Mouse (Mus musculus): Measurements from ENCODE around the gene Il3. TPM values are rescaled to one million over a fixed set of nuclear protein-coding genes. Genes with fewer than 3 reads are reported as not detected.
A peak's percentile ranks its signal among the peaks of the same experiment; 100 is the strongest.

Gene Il3
- polyA plus RNA-seq (2014; fragmentation: Nextera tagmentation; extraction: Ambion mirVana): not detected in 2 replicates

GRCm38 (mm10) chr11:54267177-54267576 is at the start of gene Il3:
Gene Il3 (minus strand): TSS chr11:54267277.
- ATAC-seq (ENCODE audit: low read depth): no peak
- WGBS: 78% methylated on average over 6 of the region's 6 CpGs
- Histone ChIP-seq H3K4me2 (ENCODE audit: low read depth, low read length) (no peak within 1 kb of the TSS), H3K27me3 (ENCODE audit: control insufficient read depth, insufficient read depth, low read length) (no peaks in the 10 kb centered on the region), H3K9me3 (ENCODE audit: control insufficient read depth, low read length) (no peaks in the 10 kb centered on the region), H3K9ac (replicated peaks; ENCODE audit: low read depth, low read length) (no peak within 1 kb of the TSS), H3K36me3 (ENCODE audit: control insufficient read depth, insufficient read depth, low read length) (no peaks in the 10 kb centered on the region), H3K4me1 (ENCODE audit: control insufficient read depth, insufficient read depth, low read length) (no peaks in the 10 kb centered on the region), H3K4me3 (ENCODE audit: low read depth, low read length) (no peak within 1 kb of the TSS), H3K27ac (ENCODE audit: low read depth, low read length) (no peak within 1 kb of the TSS)

- no peak for ATAC-seq (ENCODE audit: low read depth)
- H3K27ac ChIP-seq (ENCODE audit: low read depth, low read length): no peak overlapping the region
- no peaks in the 10 kb centered on the region for H3K9me3 ChIP-seq (ENCODE audit: control insufficient read depth, low read length)
- no peaks in the 10 kb centered on the region for H3K27me3 ChIP-seq (ENCODE audit: control insufficient read depth, insufficient read depth, low read length)
- WGBS: 88% methylated on average over 5 of the region's 5 CpGs
- peaks cover 3% of the 10 kb centered on the region; the same call in 1 of the 2 replicates for H3K36me3 ChIP-seq (ENCODE audit: control insufficient read depth, insufficient read depth, low read length)
- H3K4me2 ChIP-seq (ENCODE audit: low read depth, low read length): no peak overlapping the region
- H3K4me3 ChIP-seq (ENCODE audit: low read depth, low read length): no peak overlapping the region
- H3K4me1 ChIP-seq (ENCODE audit: control insufficient read depth, insufficient read depth, low read length): peaks cover 24% of the 10 kb centered on the region
- no peak overlapping the region for H3K9ac ChIP-seq (replicated peaks; ENCODE audit: low read depth, low read length)
Measured at GRCm38 (mm10) chr11:54315336-54315735, 48.3 kb upstream of the Il3 start.

- 8% methylated on average over 3 of the region's 3 CpGs for WGBS
- Histone ChIP-seq H3K36me3 (ENCODE audit: control insufficient read depth, insufficient read depth, low read length) (no peaks in the 10 kb centered on the region), H3K9me3 (ENCODE audit: control insufficient read depth, low read length) (no peaks in the 10 kb centered on the region), H3K27me3 (ENCODE audit: control insufficient read depth, insufficient read depth, low read length) (no peaks in the 10 kb centered on the region), H3K4me2 (ENCODE audit: low read depth, low read length) (no peak overlapping the region), H3K27ac (ENCODE audit: low read depth, low read length) (no peak overlapping the region; the same call in 1 of the 2 replicates), H3K4me1 (ENCODE audit: control insufficient read depth, insufficient read depth, low read length) (peaks cover 24% of the 10 kb centered on the region), H3K4me3 (ENCODE audit: low read depth, low read length) (no peak overlapping the region), H3K9ac (replicated peaks; ENCODE audit: low read depth, low read length) (no peak overlapping the region)
- no peak for ATAC-seq (ENCODE audit: low read depth)
Measured at GRCm38 (mm10) chr11:54314740-54315139, 47.7 kb upstream of the Il3 start.

- Histone ChIP-seq H3K4me1 (ENCODE audit: control insufficient read depth, insufficient read depth, low read length) (peaks cover 24% of the 10 kb centered on the region), H3K36me3 (ENCODE audit: control insufficient read depth, insufficient read depth, low read length) (no peaks in the 10 kb centered on the region), H3K27ac (ENCODE audit: low read depth, low read length) (no peak overlapping the region), H3K27me3 (ENCODE audit: control insufficient read depth, insufficient read depth, low read length) (no peaks in the 10 kb centered on the region), H3K9ac (replicated peaks; ENCODE audit: low read depth, low read length) (no peak overlapping the region), H3K4me2 (ENCODE audit: low read depth, low read length) (no peak overlapping the region), H3K4me3 (ENCODE audit: low read depth, low read length) (no peak overlapping the region), H3K9me3 (ENCODE audit: control insufficient read depth, low read length) (no peaks in the 10 kb centered on the region)
- 72% methylated on average over 7 of the region's 7 CpGs for WGBS
- ATAC-seq (ENCODE audit: low read depth): no peak
Measured at GRCm38 (mm10) chr11:54313391-54314360, 46.6 kb upstream of the Il3 start.

- ATAC-seq (ENCODE audit: low read depth): no peak
- H3K9me3 ChIP-seq (ENCODE audit: control insufficient read depth, low read length): no peaks in the 10 kb centered on the region
- H3K4me1 ChIP-seq (ENCODE audit: control insufficient read depth, insufficient read depth, low read length): peaks cover 24% of the 10 kb centered on the region
- no peak overlapping the region for H3K27ac ChIP-seq (ENCODE audit: low read depth, low read length)
- H3K27me3 ChIP-seq (ENCODE audit: control insufficient read depth, insufficient read depth, low read length): no peaks in the 10 kb centered on the region
- H3K9ac ChIP-seq (replicated peaks; ENCODE audit: low read depth, low read length): no peak overlapping the region
- H3K4me2 ChIP-seq (ENCODE audit: low read depth, low read length): no peak overlapping the region
- H3K4me3 ChIP-seq (ENCODE audit: low read depth, low read length): no peak overlapping the region
- 25% methylated on average over 1 of the region's 1 CpGs for WGBS
- H3K36me3 ChIP-seq (ENCODE audit: control insufficient read depth, insufficient read depth, low read length): no peaks in the 10 kb centered on the region
Measured at GRCm38 (mm10) chr11:54312603-54313002, 45.5 kb upstream of the Il3 start.

GRCm38 (mm10) chr11:54312021-54312420 is 44.9 kb upstream of the Il3 start:
- H3K27ac ChIP-seq (ENCODE audit: low read depth, low read length): no peak overlapping the region
- H3K4me3 ChIP-seq (ENCODE audit: low read depth, low read length): no peak overlapping the region
- no peaks in the 10 kb centered on the region for H3K9me3 ChIP-seq (ENCODE audit: control insufficient read depth, low read length)
- H3K4me2 ChIP-seq (ENCODE audit: low read depth, low read length): no peak overlapping the region
- no peak overlapping the region for H3K9ac ChIP-seq (replicated peaks; ENCODE audit: low read depth, low read length)
- H3K27me3 ChIP-seq (ENCODE audit: control insufficient read depth, insufficient read depth, low read length): no peaks in the 10 kb centered on the region
- H3K36me3 ChIP-seq (ENCODE audit: control insufficient read depth, insufficient read depth, low read length): no peaks in the 10 kb centered on the region
- peaks cover 28% of the 10 kb centered on the region for H3K4me1 ChIP-seq (ENCODE audit: control insufficient read depth, insufficient read depth, low read length)
- WGBS: 6% methylated on average over 5 of the region's 5 CpGs
- peak; percentile 59; the same call in 1 of the 2 replicates for ATAC-seq (ENCODE audit: low read depth)

- Histone ChIP-seq H3K27ac (ENCODE audit: low read depth, low read length) (no peak overlapping the region), H3K4me3 (ENCODE audit: low read depth, low read length) (no peak overlapping the region), H3K9me3 (ENCODE audit: control insufficient read depth, low read length) (no peaks in the 10 kb centered on the region), H3K9ac (replicated peaks; ENCODE audit: low read depth, low read length) (no peak overlapping the region), H3K4me2 (ENCODE audit: low read depth, low read length) (no peak overlapping the region), H3K36me3 (ENCODE audit: control insufficient read depth, insufficient read depth, low read length) (no peaks in the 10 kb centered on the region), H3K27me3 (ENCODE audit: control insufficient read depth, insufficient read depth, low read length) (no peaks in the 10 kb centered on the region), H3K4me1 (ENCODE audit: control insufficient read depth, insufficient read depth, low read length) (peaks cover 37% of the 10 kb centered on the region)
- no peak for ATAC-seq (ENCODE audit: low read depth)
- 73% methylated on average over 2 of the region's 2 CpGs for WGBS
Measured at GRCm38 (mm10) chr11:54310588-54310987, 43.5 kb upstream of the Il3 start.

- H3K4me2 ChIP-seq (ENCODE audit: low read depth, low read length): no peak overlapping the region
- no peak overlapping the region for H3K4me3 ChIP-seq (ENCODE audit: low read depth, low read length)
- no peak for ATAC-seq (ENCODE audit: low read depth)
Measured at GRCm38 (mm10) chr11:54307139-54307816, 40.2 kb upstream of the Il3 start.

GRCm38 (mm10) chr11:54305331-54305730 is 38.3 kb upstream of the Il3 start:
- H3K4me3 ChIP-seq (ENCODE audit: low read depth, low read length): peak overlapping the region; percentile 50
- peak overlapping the region; percentile 81 for H3K4me2 ChIP-seq (ENCODE audit: low read depth, low read length)
- no peaks in the 10 kb centered on the region for H3K36me3 ChIP-seq (ENCODE audit: control insufficient read depth, insufficient read depth, low read length)
- peaks cover 29% of the 10 kb centered on the region for H3K4me1 ChIP-seq (ENCODE audit: control insufficient read depth, insufficient read depth, low read length)
- H3K27ac ChIP-seq (ENCODE audit: low read depth, low read length): no peak overlapping the region
- no peaks in the 10 kb centered on the region for H3K9me3 ChIP-seq (ENCODE audit: control insufficient read depth, low read length)
- no peak for ATAC-seq (ENCODE audit: low read depth)
- H3K9ac ChIP-seq (replicated peaks; ENCODE audit: low read depth, low read length): peak overlapping the region; percentile 32; the same call in 1 of the 2 replicates
- WGBS: 81% methylated on average over 3 of the region's 3 CpGs
- no peaks in the 10 kb centered on the region for H3K27me3 ChIP-seq (ENCODE audit: control insufficient read depth, insufficient read depth, low read length)

More at GRCm38 (mm10) chr11:54307139-54307816, 40.2 kb upstream of the Il3 start:
- no peak overlapping the region for H3K27ac ChIP-seq (ENCODE audit: low read depth, low read length)
- no peak overlapping the region for H3K9ac ChIP-seq (replicated peaks; ENCODE audit: low read depth, low read length)
- no peaks in the 10 kb centered on the region for H3K9me3 ChIP-seq (ENCODE audit: control insufficient read depth, low read length)
- peaks cover 35% of the 10 kb centered on the region for H3K4me1 ChIP-seq (ENCODE audit: control insufficient read depth, insufficient read depth, low read length)
- H3K36me3 ChIP-seq (ENCODE audit: control insufficient read depth, insufficient read depth, low read length): no peaks in the 10 kb centered on the region
- 79% methylated on average over 7 of the region's 7 CpGs for WGBS
- H3K27me3 ChIP-seq (ENCODE audit: control insufficient read depth, insufficient read depth, low read length): no peaks in the 10 kb centered on the region
